Comparison of ENCODE assay signal across 11 mouse cellular contexts in genomic region chr5:142783142-142783540, GRCm38 (mm10). TPM values are rescaled to one million over a fixed set of nuclear protein-coding genes. Genes with fewer than 3 reads are reported as not detected.
A peak's percentile ranks its signal among the peaks of the same experiment; 100 is the strongest.
DNase-seq lines count a peak whose midpoint lies in the region; ATAC-seq and TF ChIP-seq lines count a peak whose summit lies in the region.
"Had no signal": no experiment of that assay in that cellular context is flagged by ENCODE, and none has a peak within 500 bp of the region (broad histone marks: within the 10 kb centered on the region; RNA-seq: fewer than 3 reads in every experiment).

No protein-coding gene starts in this region.

- H3K4me2 ChIP-seq in forebrain, embryonic 15.5 days (replicated peaks) = no peak overlapping the region
- H3K4me2 ChIP-seq in forebrain, embryonic 11.5 days (ENCODE audit: low read depth, low read length, severe bottlenecking) = no peak overlapping the region
- no peak overlapping the region for H3K4me2 ChIP-seq in midbrain, embryonic 14.5 days (ENCODE audit: low read length)
- H3K4me2 ChIP-seq in midbrain, embryonic 13.5 days (replicated peaks) = no peak overlapping the region
- H3K4me2 ChIP-seq: liver, embryonic 13.5 days; neural tube, embryonic 12.5 days had no signal

- no peak overlapping the region for H3K9ac ChIP-seq in forebrain, embryonic 15.5 days (replicated peaks)
- no peak overlapping the region for H3K9ac ChIP-seq in forebrain, embryonic 11.5 days (ENCODE audit: low read length)
- no peak overlapping the region for H3K9ac ChIP-seq in midbrain, embryonic 14.5 days (replicated peaks; ENCODE audit: low read length)
- no peak overlapping the region for H3K9ac ChIP-seq in midbrain, embryonic 13.5 days (replicated peaks)
- H3K9ac ChIP-seq: liver, embryonic 13.5 days; neural tube, embryonic 12.5 days had no signal

- no peak for TF ChIP-seq CTCF in left cerebral cortex, adult 2 months (IDR thresholded peaks at IDR 0.05)

- intact Hi-C loops in left cerebral cortex, adult 2 months (cut with DNase I) = no loop called here

- H3K27me3 ChIP-seq in forebrain, embryonic 15.5 days = no peaks in the 10 kb centered on the region
- no peaks in the 10 kb centered on the region for H3K27me3 ChIP-seq in forebrain, embryonic 11.5 days (ENCODE audit: control insufficient read depth, insufficient read depth, low read length)
- no peaks in the 10 kb centered on the region for H3K27me3 ChIP-seq in midbrain, embryonic 14.5 days (ENCODE audit: control insufficient read depth, insufficient read depth, low read length)
- H3K27me3 ChIP-seq in midbrain, embryonic 13.5 days = no peaks in the 10 kb centered on the region
- H3K27me3 ChIP-seq: liver, embryonic 13.5 days; neural tube, embryonic 12.5 days had no signal

- peak overlapping the region; percentile 40 for H3K27ac ChIP-seq in forebrain, embryonic 15.5 days (replicated peaks)
- no peak overlapping the region for H3K27ac ChIP-seq in forebrain, embryonic 11.5 days (ENCODE audit: low read depth, low read length)
- H3K27ac ChIP-seq in midbrain, embryonic 14.5 days (replicated peaks; ENCODE audit: low read depth, low read length) = peak overlapping the region; percentile 32; the same call in 1 of the 2 replicates
- no peak overlapping the region for H3K27ac ChIP-seq in midbrain, embryonic 13.5 days
- no peak overlapping the region for H3K27ac ChIP-seq in left cerebral cortex, adult 2 months
- H3K27ac ChIP-seq: liver, embryonic 13.5 days; neural tube, embryonic 12.5 days had no signal

- no peaks in the 10 kb centered on the region for H3K9me3 ChIP-seq in forebrain, embryonic 15.5 days
- no peaks in the 10 kb centered on the region for H3K9me3 ChIP-seq in forebrain, embryonic 11.5 days (ENCODE audit: control insufficient read depth, low read length)
- no peaks in the 10 kb centered on the region for H3K9me3 ChIP-seq in midbrain, embryonic 14.5 days (ENCODE audit: control insufficient read depth, low read length)
- no peaks in the 10 kb centered on the region for H3K9me3 ChIP-seq in midbrain, embryonic 13.5 days
- H3K9me3 ChIP-seq: neural tube, embryonic 12.5 days had no signal

- WGBS in forebrain, embryonic 15.5 days = 62% methylated on average over 7 of the region's 7 CpGs
- WGBS in forebrain, embryonic 11.5 days = 79% methylated on average over 7 of the region's 7 CpGs
- 70% methylated on average over 7 of the region's 7 CpGs for WGBS in midbrain, embryonic 14.5 days
- 69% methylated on average over 7 of the region's 7 CpGs for WGBS in midbrain, embryonic 13.5 days

- peaks cover 57% of the 10 kb centered on the region for H3K4me1 ChIP-seq in forebrain, embryonic 15.5 days
- H3K4me1 ChIP-seq in forebrain, embryonic 11.5 days (replicated peaks; ENCODE audit: control insufficient read depth, insufficient read depth, low read length) = 0 out of 2 replicates have a peak, but pooled peaks cover 3% of the 10 kb centered on the region
- H3K4me1 ChIP-seq in midbrain, embryonic 14.5 days (ENCODE audit: control insufficient read depth, insufficient read depth, low read length) = peaks cover 14% of the 10 kb centered on the region
- peaks cover 57% of the 10 kb centered on the region for H3K4me1 ChIP-seq in midbrain, embryonic 13.5 days (replicated peaks)

- no peak overlapping the region for H3K4me3 ChIP-seq in forebrain, embryonic 15.5 days
- H3K4me3 ChIP-seq in forebrain, embryonic 11.5 days (ENCODE audit: low read depth, low read length) = no peak overlapping the region
- H3K4me3 ChIP-seq in midbrain, embryonic 14.5 days (replicated peaks; ENCODE audit: low read depth, low read length) = no peak overlapping the region
- no peak overlapping the region for H3K4me3 ChIP-seq in midbrain, embryonic 13.5 days (replicated peaks)
- H3K4me3 ChIP-seq in left cerebral cortex, adult 2 months = no peak overlapping the region
- H3K4me3 ChIP-seq: liver, embryonic 13.5 days; neural tube, embryonic 12.5 days had no signal

- ATAC-seq in forebrain, embryonic 15.5 days (replicated peaks) = no peak
- no peak for ATAC-seq in forebrain, embryonic 11.5 days (replicated peaks; ENCODE audit: low FRiP score)
- ATAC-seq in midbrain, embryonic 14.5 days (ENCODE audit: low FRiP score, low TSS enrichment) = no peak
- ATAC-seq in midbrain, embryonic 13.5 days = no peak
- no peak for ATAC-seq in frontal cortex, adult (ENCODE audit: low TSS enrichment)
- ATAC-seq: inflammation-experienced regulatory T-cells, adult 6 months had no signal

- DNase-seq in forebrain, embryonic 11.5 days (ENCODE audit: low spot score) = no peak
- no peak for DNase-seq in midbrain, embryonic 14.5 days
- DNase-seq in kidney, postnatal 14 days = peak; percentile 34
- no peak for DNase-seq in left cerebral cortex, adult 2 months (ENCODE audit: extremely low spot score in 1 of 2, low spot score in 2 of 2)
- DNase-seq in B cell, adult 2 months = no peak
- DNase-seq: liver, embryonic 13.5 days had no signal

- H3K36me3 ChIP-seq in forebrain, embryonic 15.5 days = peaks cover 32% of the 10 kb centered on the region
- H3K36me3 ChIP-seq in forebrain, embryonic 11.5 days (ENCODE audit: control insufficient read depth, insufficient read depth, low read length) = peaks cover 19% of the 10 kb centered on the region
- H3K36me3 ChIP-seq in midbrain, embryonic 14.5 days (ENCODE audit: control insufficient read depth, insufficient read depth, low read length) = peaks cover 53% of the 10 kb centered on the region
- peaks cover 65% of the 10 kb centered on the region for H3K36me3 ChIP-seq in midbrain, embryonic 13.5 days

RNA-seq across cellular contexts. Expression of gene Tnrc18, which starts 34.3 kb away (rescaled TPM):
- 45.9 and 48.3 TPM in 2 replicates for polyA plus RNA-seq in forebrain, embryonic 15.5 days (2015; fragmentation: Nextera tagmentation; extraction: Ambion mirVana)
- polyA plus RNA-seq in forebrain, embryonic 11.5 days (2014; fragmentation: Nextera tagmentation; extraction: Ambion mirVana) = 55.2 and 55.7 TPM in 2 replicates
- polyA plus RNA-seq in midbrain, embryonic 14.5 days (2014; fragmentation: Nextera tagmentation; extraction: Ambion mirVana) = 37.7 and 47.4 TPM in 2 replicates
- 30.5 and 40.7 TPM in 2 replicates for polyA plus RNA-seq in midbrain, embryonic 13.5 days (2015; fragmentation: Nextera tagmentation; extraction: Ambion mirVana)
- total RNA-seq in left cerebral cortex, adult 2 months (2021) = 100 to 1,000 TPM; 139 to 141 TPM

Comparison
In these comparisons a context has a peak if more than half of its experiments do, and no peak if none do; other contexts are left out.
1. H3K27ac ChIP-seq: peak in forebrain, embryonic 15.5 days (single experiment) and midbrain, embryonic 14.5 days (single experiment); none in forebrain, embryonic 11.5 days (single experiment), midbrain, embryonic 13.5 days (single experiment) and left cerebral cortex, adult 2 months (single experiment).